Mouse (Mus musculus) myocyte (in vitro differentiated cells): Measurements from ENCODE around the gene Slc33a1.

ENCODE experiments used
- E2F4 ChIP-seq: IDR thresholded peaks from one replicate; pipeline ENCODE4 v1.6.1; 2011; ENCODE audit warnings: mild to moderate bottlenecking, control low read depth, moderate library complexity; ENCODE audit not compliant: insufficient read depth
- MYOD1 ChIP-seq, 3 experiments: IDR thresholded peaks; one replicate each; pipeline ENCODE4 v1.6.1; 2011; ENCODE audit warnings: control low read depth in 2 of 3, low read depth in 2 of 3, mild to moderate bottlenecking in 2 of 3, moderate library complexity in 1 of 3; ENCODE audit not compliant: insufficient read length in 2 of 3, control insufficient read depth in 1 of 3
- POLR2A ChIP-seq: IDR thresholded peaks from one replicate; pipeline ENCODE4 v1.6.1; 2011; ENCODE audit warnings: low read depth, mild to moderate bottlenecking, control low read depth, moderate library complexity; ENCODE audit not compliant: insufficient read length
- POLR2AphosphoS2 ChIP-seq: IDR thresholded peaks from one replicate; pipeline ENCODE4 v1.6.1; 2011; ENCODE audit warnings: low read depth, control low read depth; ENCODE audit not compliant: insufficient read length
- REST ChIP-seq: IDR thresholded peaks from one replicate; pipeline ENCODE4 v1.6.1; 2011; ENCODE audit warnings: mild to moderate bottlenecking, control low read depth, moderate library complexity; ENCODE audit not compliant: insufficient read depth, insufficient read length

- no peak for TF ChIP-seq POLR2A
- TF ChIP-seq MYOD1 (IDR thresholded peaks at IDR 0.05; ENCODE audit: control insufficient read depth in 1 of 3, insufficient read length in 2 of 3, low read depth in 2 of 3) = no peak
- TF ChIP-seq E2F4 = no peak
- TF ChIP-seq REST = no peak
- no peak for TF ChIP-seq POLR2AphosphoS2
Measured at GRCm38 (mm10) chr3:63988722-63989440, 24.3 kb upstream of the Slc33a1 start.
